Mouse (Mus musculus): ENCODE measurements around the gene Mia. TPM values are rescaled to one million over a fixed set of nuclear protein-coding genes. Genes with fewer than 3 reads are reported as not detected.

The Mia gene
- polyA plus RNA-seq, 1 experiment from 2014 or later = 2.4 TPM

GRCm38 (mm10) chr7:27195681-27196611 is 15.0 kb upstream of the Mia start, which contains the start of the genes BC024978 and Snrpa:
Gene BC024978, plus strand, starts transcription at chr7:27195781.
Gene Snrpa, minus strand, starts transcription at chr7:27196271.
- Histone ChIP-seq H3K9ac (replicated peaks; ENCODE audit: low read depth, low read length) (peak within 1 kb of the TSS; percentile 90), H3K9me3 (ENCODE audit: control insufficient read depth, low read depth, low read length) (no peaks in the 10 kb centered on the region), H3K27me3 (ENCODE audit: control insufficient read depth, insufficient read depth, low read length) (no peaks in the 10 kb centered on the region), H3K36me3 (ENCODE audit: control insufficient read depth, insufficient read depth, low read length) (peaks cover 28% of the 10 kb centered on the region), H3K4me3 (ENCODE audit: low read depth, low read length) (peak within 1 kb of the TSS; percentile 79), H3K27ac (ENCODE audit: low read length) (peak within 1 kb of the TSS; percentile 99), H3K4me1 (ENCODE audit: control insufficient read depth, insufficient read depth, low read length) (peaks cover 12% of the 10 kb centered on the region; the same call in 1 of the 2 replicates), H3K4me2 (replicated peaks; ENCODE audit: low read depth, low read length) (peak within 1 kb of the TSS; percentile 94)
- WGBS = 1% methylated on average over 64 of the region's 64 CpGs
- peak; percentile 99 for ATAC-seq (ENCODE audit: insufficient number of reproducible peaks, insufficient read depth, low FRiP score, low read depth)

GRCm38 (mm10) chr7:27193731-27194130 is 12.8 kb upstream of the Mia start:
- no peak overlapping the region for H3K4me3 ChIP-seq (ENCODE audit: low read depth, low read length)
- H3K4me1 ChIP-seq (ENCODE audit: control insufficient read depth, insufficient read depth, low read length) = peaks cover 12% of the 10 kb centered on the region; the same call in 1 of the 2 replicates

GRCm38 (mm10) chr7:27192434-27192833 is 11.5 kb upstream of the Mia start:
- H3K9ac ChIP-seq (replicated peaks; ENCODE audit: low read depth, low read length) = no peak overlapping the region
- peaks cover 12% of the 10 kb centered on the region; the same call in 1 of the 2 replicates for H3K4me1 ChIP-seq (ENCODE audit: control insufficient read depth, insufficient read depth, low read length)
- H3K27me3 ChIP-seq (ENCODE audit: control insufficient read depth, insufficient read depth, low read length) = no peaks in the 10 kb centered on the region
- H3K27ac ChIP-seq (ENCODE audit: low read length) = no peak overlapping the region
- no peaks in the 10 kb centered on the region for H3K9me3 ChIP-seq (ENCODE audit: control insufficient read depth, low read depth, low read length)
- no peak for ATAC-seq (ENCODE audit: insufficient number of reproducible peaks, insufficient read depth, low FRiP score, low read depth)
- peaks cover 62% of the 10 kb centered on the region for H3K36me3 ChIP-seq (ENCODE audit: control insufficient read depth, insufficient read depth, low read length)
- WGBS = 99% methylated on average over 5 of the region's 5 CpGs
- no peak overlapping the region for H3K4me3 ChIP-seq (ENCODE audit: low read depth, low read length)
- no peak overlapping the region for H3K4me2 ChIP-seq (replicated peaks; ENCODE audit: low read depth, low read length)

More at GRCm38 (mm10) chr7:27193731-27194130, 12.8 kb upstream of the Mia start:
- 72% methylated on average over 4 of the region's 4 CpGs for WGBS
- no peaks in the 10 kb centered on the region for H3K27me3 ChIP-seq (ENCODE audit: control insufficient read depth, insufficient read depth, low read length)
- no peak overlapping the region for H3K27ac ChIP-seq (ENCODE audit: low read length)
- H3K9ac ChIP-seq (replicated peaks; ENCODE audit: low read depth, low read length) = no peak overlapping the region
- no peak for ATAC-seq (ENCODE audit: insufficient number of reproducible peaks, insufficient read depth, low FRiP score, low read depth)
- no peak overlapping the region for H3K4me2 ChIP-seq (replicated peaks; ENCODE audit: low read depth, low read length)
- H3K9me3 ChIP-seq (ENCODE audit: control insufficient read depth, low read depth, low read length) = no peaks in the 10 kb centered on the region
- peaks cover 49% of the 10 kb centered on the region for H3K36me3 ChIP-seq (ENCODE audit: control insufficient read depth, insufficient read depth, low read length)

GRCm38 (mm10) chr7:27189271-27189931 is 8.4 kb upstream of the Mia start:
- no peak overlapping the region for H3K4me3 ChIP-seq (ENCODE audit: low read depth, low read length)
- H3K27me3 ChIP-seq (ENCODE audit: control insufficient read depth, insufficient read depth, low read length) = no peaks in the 10 kb centered on the region
- H3K27ac ChIP-seq (ENCODE audit: low read length) = no peak overlapping the region
- H3K9ac ChIP-seq (replicated peaks; ENCODE audit: low read depth, low read length) = no peak overlapping the region
- peaks cover 3% of the 10 kb centered on the region; the same call in 1 of the 2 replicates for H3K4me1 ChIP-seq (ENCODE audit: control insufficient read depth, insufficient read depth, low read length)
- WGBS = 96% methylated on average over 10 of the region's 10 CpGs
- ATAC-seq (ENCODE audit: insufficient number of reproducible peaks, insufficient read depth, low FRiP score, low read depth) = no peak
- no peaks in the 10 kb centered on the region for H3K9me3 ChIP-seq (ENCODE audit: control insufficient read depth, low read depth, low read length)
- peaks cover 92% of the 10 kb centered on the region for H3K36me3 ChIP-seq (ENCODE audit: control insufficient read depth, insufficient read depth, low read length)
- no peak overlapping the region for H3K4me2 ChIP-seq (replicated peaks; ENCODE audit: low read depth, low read length)

GRCm38 (mm10) chr7:27185986-27186385 is 5.0 kb upstream of the Mia start:
- Histone ChIP-seq H3K36me3 (ENCODE audit: control insufficient read depth, insufficient read depth, low read length) (peaks cover 74% of the 10 kb centered on the region), H3K9ac (replicated peaks; ENCODE audit: low read depth, low read length) (no peak overlapping the region), H3K27me3 (ENCODE audit: control insufficient read depth, insufficient read depth, low read length) (no peaks in the 10 kb centered on the region), H3K4me1 (ENCODE audit: control insufficient read depth, insufficient read depth, low read length) (no peaks in the 10 kb centered on the region), H3K27ac (ENCODE audit: low read length) (no peak overlapping the region), H3K9me3 (ENCODE audit: control insufficient read depth, low read depth, low read length) (no peaks in the 10 kb centered on the region), H3K4me3 (ENCODE audit: low read depth, low read length) (no peak overlapping the region), H3K4me2 (replicated peaks; ENCODE audit: low read depth, low read length) (no peak overlapping the region)
- WGBS = 92% methylated on average over 5 of the region's 5 CpGs
- ATAC-seq (ENCODE audit: insufficient number of reproducible peaks, insufficient read depth, low FRiP score, low read depth) = no peak

- Histone ChIP-seq H3K9me3 (ENCODE audit: control insufficient read depth, low read depth, low read length) (no peaks in the 10 kb centered on the region), H3K36me3 (ENCODE audit: control insufficient read depth, insufficient read depth, low read length) (peaks cover 64% of the 10 kb centered on the region), H3K9ac (replicated peaks; ENCODE audit: low read depth, low read length) (no peak overlapping the region), H3K4me2 (replicated peaks; ENCODE audit: low read depth, low read length) (no peak overlapping the region), H3K4me3 (ENCODE audit: low read depth, low read length) (no peak overlapping the region), H3K4me1 (ENCODE audit: control insufficient read depth, insufficient read depth, low read length) (no peaks in the 10 kb centered on the region), H3K27ac (ENCODE audit: low read length) (no peak overlapping the region), H3K27me3 (ENCODE audit: control insufficient read depth, insufficient read depth, low read length) (no peaks in the 10 kb centered on the region)
- no peak for ATAC-seq (ENCODE audit: insufficient number of reproducible peaks, insufficient read depth, low FRiP score, low read depth)
- 59% methylated on average over 3 of the region's 3 CpGs for WGBS
Observed at GRCm38 (mm10) chr7:27184964-27185363, 4.0 kb upstream of the Mia start.

GRCm38 (mm10) chr7:27182498-27182897 is 1.5 kb upstream of the Mia start:
- H3K9me3 ChIP-seq (ENCODE audit: control insufficient read depth, low read depth, low read length) = no peaks in the 10 kb centered on the region
- no peaks in the 10 kb centered on the region for H3K4me1 ChIP-seq (ENCODE audit: control insufficient read depth, insufficient read depth, low read length)
- H3K9ac ChIP-seq (replicated peaks; ENCODE audit: low read depth, low read length) = no peak overlapping the region
- no peak overlapping the region for H3K4me3 ChIP-seq (ENCODE audit: low read depth, low read length)
- peaks cover 40% of the 10 kb centered on the region for H3K36me3 ChIP-seq (ENCODE audit: control insufficient read depth, insufficient read depth, low read length)
- ATAC-seq (ENCODE audit: insufficient number of reproducible peaks, insufficient read depth, low FRiP score, low read depth) = no peak
- no peaks in the 10 kb centered on the region for H3K27me3 ChIP-seq (ENCODE audit: control insufficient read depth, insufficient read depth, low read length)
- WGBS = 74% methylated on average over 1 of the region's 1 CpGs
- H3K4me2 ChIP-seq (replicated peaks; ENCODE audit: low read depth, low read length) = no peak overlapping the region
- no peak overlapping the region for H3K27ac ChIP-seq (ENCODE audit: low read length)

- peaks cover 15% of the 10 kb centered on the region for H3K36me3 ChIP-seq (ENCODE audit: control insufficient read depth, insufficient read depth, low read length)
- no peaks in the 10 kb centered on the region for H3K4me1 ChIP-seq (ENCODE audit: control insufficient read depth, insufficient read depth, low read length)
- no peak overlapping the region for H3K4me2 ChIP-seq (replicated peaks; ENCODE audit: low read depth, low read length)
- H3K9me3 ChIP-seq (ENCODE audit: control insufficient read depth, low read depth, low read length) = no peaks in the 10 kb centered on the region
- WGBS = 57% methylated on average over 5 of the region's 5 CpGs
- no peak for ATAC-seq (ENCODE audit: insufficient number of reproducible peaks, insufficient read depth, low FRiP score, low read depth)
- H3K27me3 ChIP-seq (ENCODE audit: control insufficient read depth, insufficient read depth, low read length) = no peaks in the 10 kb centered on the region
- H3K27ac ChIP-seq (ENCODE audit: low read length) = no peak overlapping the region
- no peak overlapping the region for H3K9ac ChIP-seq (replicated peaks; ENCODE audit: low read depth, low read length)
- no peak overlapping the region for H3K4me3 ChIP-seq (ENCODE audit: low read depth, low read length)
Observed at GRCm38 (mm10) chr7:27180036-27180435, 921 bp downstream of the Mia start.

Data from stomach, embryonic 14.5 days (tissue).